Mouse (Mus musculus): ENCODE results near the gene Tns4.

The Tns4 gene

DNA sequence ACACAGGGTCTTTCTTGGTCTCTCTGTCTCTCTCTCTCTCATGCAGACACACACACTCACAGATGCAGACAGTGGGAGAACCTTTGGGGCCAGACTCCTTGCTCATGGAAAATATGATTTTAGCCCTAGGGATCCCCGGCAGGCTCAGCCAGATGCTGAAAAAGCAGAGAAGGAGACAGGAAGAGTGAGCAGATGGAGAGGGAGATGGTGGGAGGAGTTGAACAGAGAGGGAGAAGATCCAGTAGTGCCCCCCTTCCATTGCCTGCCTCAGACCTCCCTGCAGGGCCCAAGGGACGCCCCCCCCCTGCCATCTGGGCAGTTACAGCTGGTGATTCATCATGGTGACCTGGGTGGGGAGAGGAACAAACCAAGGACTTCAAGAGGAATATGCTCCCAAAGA lies 41.5 kb downstream of the Tns4 start:
- no peak for DNase-seq (ENCODE audit: low spot score in 2 of 2)

DNA sequence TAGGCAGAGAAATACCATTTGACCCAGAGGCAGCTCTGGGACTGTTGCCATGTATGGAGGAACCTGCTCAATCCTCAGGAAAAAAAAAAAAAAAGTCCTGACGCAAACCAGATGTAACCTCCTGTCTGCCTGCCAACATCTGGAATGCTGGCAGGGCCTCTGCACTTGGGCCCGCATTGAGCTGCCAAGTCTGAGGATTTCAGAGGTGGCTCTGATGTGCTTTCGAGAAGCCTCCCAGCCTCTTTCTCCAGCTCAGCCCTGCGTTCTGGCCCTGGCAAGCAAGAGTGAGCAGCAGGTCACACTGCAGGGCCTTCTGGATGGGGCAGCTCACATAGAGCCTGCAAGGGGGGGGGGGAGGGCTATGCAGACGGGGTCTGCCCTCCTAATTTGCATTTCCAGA lies 42.0 kb downstream of the Tns4 start:
- no peak for DNase-seq (ENCODE audit: low spot score in 2 of 2)

DNA sequence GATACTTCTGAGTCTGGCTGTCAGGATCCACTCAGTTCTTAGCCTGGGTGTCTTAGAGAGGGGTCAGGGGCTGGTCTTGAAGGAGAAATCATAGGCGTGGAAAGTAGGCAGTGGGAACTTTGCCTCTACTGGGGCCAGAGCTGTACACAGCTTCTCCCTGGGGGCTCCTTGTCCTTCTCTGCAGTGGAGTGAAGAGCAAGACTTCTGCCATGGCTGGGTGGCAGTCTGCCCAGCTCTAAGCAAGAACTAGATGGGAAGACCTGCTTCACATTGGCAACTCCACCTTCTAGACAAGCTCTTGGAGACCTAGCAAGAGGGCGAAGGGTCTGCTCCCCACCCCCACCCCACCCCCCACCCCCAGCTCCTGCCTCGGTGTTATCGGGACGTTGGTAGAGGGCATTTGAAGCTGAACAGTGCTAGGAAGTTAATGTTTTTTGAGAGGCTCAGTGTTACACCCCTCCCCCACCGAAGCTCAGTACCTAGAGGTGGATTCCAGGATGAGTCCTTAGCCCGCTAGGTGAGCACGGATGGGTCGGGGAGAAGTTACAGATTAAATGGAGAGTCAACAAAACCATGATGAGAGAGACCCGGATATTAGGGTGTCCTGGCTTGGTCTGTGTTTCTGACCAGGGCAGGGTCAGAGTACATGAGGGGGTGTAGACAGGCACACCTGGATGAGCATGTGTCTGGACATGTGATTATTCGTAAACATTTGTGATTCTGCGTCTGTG lies 43.8 kb downstream of the Tns4 start:
- DNase-seq (ENCODE audit: low spot score in 2 of 2) = no peak

DNA sequence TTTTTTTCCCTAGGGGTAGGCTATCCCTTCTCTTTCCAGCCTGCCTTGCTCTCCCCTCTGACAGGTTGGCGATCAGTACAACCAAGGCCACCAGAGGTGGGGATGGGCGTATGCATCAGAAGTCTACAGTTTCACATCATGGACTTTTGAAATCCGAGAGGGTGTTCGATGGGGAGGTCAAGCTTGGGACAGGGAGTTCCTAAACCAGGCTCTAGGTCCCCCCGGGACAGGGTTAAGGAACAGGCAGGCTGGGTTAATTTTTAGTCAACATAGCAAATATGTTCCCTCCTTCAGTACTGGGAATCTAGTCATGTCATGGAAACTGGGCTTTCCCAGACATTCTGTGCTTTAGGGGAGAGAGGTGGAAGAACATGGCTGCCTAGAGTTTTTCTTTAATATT lies 44.8 kb downstream of the Tns4 start:
- no peak for DNase-seq (ENCODE audit: low spot score in 2 of 2)

DNA sequence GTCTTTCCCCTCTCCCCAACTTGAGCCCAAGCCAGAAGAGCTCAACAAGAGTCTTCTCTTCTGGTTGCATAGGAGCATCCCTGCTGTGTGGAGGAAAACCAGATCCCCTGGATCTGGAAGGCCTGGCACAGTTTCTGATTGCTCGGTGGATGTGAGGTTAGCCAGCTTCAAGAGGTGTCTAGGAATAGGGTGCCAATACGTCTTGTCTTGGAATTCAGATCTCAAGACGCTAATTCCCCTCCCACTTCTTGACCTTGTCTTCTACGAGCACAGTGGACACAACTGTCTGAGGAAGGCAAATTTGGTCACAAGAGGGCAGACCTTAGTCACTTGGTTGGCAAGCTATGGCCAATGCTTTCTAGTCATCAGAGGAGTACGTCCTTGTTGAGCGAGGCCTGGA lies 45.5 kb downstream of the Tns4 start:
- no peak for DNase-seq (ENCODE audit: low spot score in 2 of 2)

DNA sequence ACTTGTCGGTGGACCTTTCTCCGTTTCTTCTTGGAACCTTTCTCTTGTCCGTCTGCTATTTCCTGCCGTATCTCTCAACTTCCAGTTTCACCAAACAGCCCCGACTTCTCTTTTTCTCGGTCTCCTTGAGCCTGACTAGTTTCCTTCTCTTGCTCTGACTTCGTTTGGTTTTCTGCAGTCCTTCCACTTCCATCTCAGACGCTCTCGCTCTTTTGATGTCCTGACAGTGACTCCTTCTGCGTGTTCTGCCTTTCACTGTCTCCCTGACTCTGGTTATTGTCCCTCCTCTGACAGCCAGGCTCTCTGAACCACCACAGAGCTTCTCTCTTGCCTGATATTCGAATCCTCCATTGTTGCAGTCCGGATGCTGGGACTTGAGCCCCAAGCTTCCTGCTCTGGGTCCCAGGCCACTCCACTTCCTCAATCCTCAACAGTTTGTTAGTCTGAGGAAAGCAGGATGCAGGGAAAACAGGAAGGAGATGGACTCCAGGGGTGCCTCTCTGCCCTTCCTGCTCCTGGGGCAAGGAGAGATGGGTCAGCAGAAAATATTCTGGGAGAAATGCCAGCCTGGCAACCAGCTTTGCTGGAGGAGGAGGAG lies 46.2 kb downstream of the Tns4 start:
- peak; percentile 12 to 32 for DNase-seq (ENCODE audit: low spot score in 2 of 2)

DNA sequence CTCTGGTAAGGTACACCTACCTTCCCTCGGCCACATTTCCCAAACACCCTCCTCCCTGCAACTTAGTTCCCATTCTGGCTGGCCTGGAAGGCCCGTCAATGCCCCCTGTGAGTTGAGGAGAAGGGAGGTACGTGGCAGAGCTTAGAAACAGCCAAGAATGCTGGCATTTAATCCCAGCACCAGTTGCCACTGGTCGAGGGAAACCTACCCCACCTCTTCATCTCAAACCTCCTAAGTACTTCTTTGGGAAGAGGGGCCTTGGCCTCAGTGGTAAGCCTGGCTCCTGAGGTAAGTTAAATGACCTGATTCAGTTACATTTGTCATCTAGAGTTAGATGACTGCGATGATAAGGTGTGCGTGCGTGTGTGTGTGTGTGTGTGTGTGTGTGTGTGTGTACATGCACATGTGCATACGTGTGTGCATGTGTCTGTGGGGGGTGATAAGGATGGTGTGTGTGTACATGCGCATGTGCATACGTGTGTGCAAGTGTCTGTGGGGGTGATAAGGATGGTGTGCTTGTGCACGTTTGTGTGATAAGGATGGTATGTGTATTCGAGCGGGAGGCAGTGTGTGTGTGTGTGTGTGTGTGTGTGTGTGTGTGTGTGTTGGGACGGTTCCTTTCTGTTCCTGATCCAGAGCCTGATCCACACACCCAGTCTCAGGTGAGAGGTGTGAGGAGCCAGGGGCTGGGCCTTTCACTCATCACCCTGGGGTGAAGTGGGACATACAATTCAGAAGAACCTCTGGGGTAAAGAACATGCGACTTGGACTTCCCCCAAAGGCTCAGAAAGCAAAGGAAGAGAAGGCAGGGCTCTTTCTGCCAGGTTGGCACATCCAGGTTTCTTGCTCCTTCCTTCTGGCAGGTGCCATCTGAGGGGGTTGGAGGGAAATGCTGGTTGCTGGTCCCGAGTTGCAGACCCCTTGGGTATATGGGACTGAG lies 47.0 kb downstream of the Tns4 start:
- DNase-seq (ENCODE audit: low spot score in 2 of 2) = no peak

DNA sequence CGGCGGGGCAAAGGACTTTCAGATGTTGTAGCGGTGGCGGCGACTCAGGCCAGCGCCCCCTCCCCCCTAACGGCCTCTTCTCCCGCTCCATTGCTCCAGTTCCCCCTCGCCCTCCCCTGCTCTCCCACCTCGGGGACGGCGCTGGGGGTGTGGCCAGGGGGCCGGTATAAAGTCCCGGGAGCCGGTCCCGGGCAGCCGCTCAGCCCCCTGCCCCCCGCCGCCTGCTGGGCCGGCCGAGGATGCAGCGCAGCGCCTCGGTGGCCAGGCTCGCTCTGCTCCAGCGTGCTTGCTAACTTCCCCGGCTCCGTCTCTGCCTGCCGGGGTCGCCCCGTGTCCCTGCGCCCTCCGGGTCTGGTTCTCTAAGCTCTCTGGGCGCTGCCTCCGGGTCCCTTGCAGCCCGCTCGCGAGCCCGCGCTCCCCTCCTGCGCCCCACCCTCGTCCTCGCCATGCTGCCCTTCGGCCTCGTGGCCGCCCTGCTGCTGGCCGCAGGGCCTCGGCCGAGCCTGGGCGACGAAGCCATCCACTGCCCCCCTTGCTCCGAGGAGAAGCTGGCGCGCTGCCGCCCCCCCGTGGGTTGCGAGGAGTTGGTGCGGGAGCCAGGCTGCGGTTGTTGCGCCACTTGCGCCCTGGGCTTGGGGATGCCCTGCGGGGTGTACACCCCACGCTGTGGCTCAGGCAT lies 47.9 kb downstream of the Tns4 start, which contains the start of gene Igfbp4:
Igfbp4 (plus strand) TSS at position 194 of the 679 bp plus-strand sequence.
- DNase-seq (ENCODE audit: low spot score in 2 of 2) = peak; percentile 27 to 29

DNA sequence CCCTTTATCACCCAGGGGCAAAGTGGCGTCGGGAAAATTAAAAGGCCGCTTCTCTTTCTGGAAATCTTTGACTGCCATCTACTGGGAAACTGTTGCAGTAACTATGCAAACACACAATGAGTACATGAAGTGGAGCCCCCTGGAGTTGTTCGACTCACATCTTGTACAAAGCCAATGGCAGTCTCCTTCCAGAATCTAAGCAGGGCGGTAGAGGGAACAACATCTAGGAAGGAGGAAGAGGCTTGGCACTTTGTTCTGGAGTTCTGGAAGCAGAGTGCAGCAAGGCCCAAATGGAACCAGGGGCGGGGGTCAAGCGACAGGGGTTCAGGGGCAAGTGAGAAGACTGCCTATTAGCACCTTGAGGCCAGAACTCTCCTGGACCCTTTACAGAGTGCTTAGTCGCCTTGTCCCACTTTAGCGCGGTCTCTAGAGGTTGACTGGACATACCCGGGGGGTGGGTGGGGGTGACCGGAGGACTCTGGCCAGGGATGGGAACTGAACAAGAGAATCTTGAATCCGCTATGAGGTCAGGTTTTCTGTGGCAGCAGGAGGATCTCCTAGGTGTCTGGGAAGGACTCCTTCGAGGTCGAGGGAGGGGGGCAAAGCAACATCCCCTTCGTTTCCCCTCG lies 48.6 kb downstream of the Tns4 start:
- DNase-seq (ENCODE audit: low spot score in 2 of 2) = no peak

DNA sequence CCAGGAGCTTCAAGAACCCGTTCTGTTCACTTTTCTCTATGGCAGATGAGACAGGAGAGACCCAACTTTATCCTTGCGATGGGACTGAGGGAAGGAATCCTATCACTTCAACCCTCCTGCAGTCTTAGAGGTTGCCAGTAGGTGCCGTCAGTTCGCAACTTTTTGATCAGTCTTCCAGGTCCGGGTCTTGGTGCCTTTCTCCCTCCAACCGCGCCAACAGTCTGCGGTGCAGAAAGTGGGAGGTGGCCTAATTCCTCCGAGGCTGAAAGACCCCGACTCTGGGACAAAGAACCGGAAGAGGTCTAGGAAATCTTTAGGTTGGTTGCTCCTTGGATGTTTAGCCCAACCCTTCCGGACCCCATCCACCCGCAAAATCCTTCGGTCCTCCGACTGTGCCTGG lies 49.3 kb downstream of the Tns4 start:
- DNase-seq (ENCODE audit: low spot score in 2 of 2) = peak; percentile 65 to 66

DNA sequence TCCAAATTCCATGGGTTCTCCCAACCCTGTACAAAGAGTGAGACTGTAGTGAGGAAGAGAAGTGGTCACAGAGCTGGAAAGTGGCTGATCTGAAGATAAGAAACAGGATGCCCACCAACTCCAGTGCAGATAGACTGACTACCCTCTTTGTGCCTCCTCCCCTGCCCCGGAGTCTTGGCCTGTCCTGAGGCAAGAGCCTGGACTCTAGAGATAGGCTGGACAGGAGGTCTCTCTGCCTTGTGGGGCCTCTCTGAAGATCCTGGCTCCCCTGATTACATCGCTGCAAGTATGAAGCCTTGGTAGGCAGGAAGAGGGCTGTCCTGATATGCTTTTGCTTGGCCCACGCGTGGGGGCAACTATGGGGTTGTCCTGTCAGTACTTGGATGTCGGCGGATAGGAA lies 52.9 kb downstream of the Tns4 start:
- no peak for DNase-seq (ENCODE audit: low spot score in 2 of 2)

DNA sequence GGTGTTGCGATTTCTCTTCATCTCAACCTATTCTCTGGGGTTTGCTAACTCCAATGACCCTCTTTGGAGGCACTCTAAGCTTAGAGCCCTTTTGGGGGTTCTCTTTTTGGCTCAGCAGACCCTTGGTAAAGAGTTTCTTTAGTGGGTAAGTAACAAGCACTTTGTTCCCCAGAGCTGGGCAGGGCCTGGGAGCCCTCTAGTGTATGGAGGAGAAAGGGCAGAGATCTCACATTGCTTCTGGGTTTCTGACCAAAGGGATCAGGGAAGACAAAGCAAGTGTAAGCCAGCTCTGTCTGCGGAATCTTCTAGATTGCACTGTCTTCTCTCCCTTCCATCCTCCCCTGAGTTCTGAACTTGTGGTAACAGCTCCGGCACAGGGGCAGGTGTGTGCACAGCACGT lies 53.8 kb downstream of the Tns4 start:
- no peak for DNase-seq (ENCODE audit: low spot score in 2 of 2)

DNA sequence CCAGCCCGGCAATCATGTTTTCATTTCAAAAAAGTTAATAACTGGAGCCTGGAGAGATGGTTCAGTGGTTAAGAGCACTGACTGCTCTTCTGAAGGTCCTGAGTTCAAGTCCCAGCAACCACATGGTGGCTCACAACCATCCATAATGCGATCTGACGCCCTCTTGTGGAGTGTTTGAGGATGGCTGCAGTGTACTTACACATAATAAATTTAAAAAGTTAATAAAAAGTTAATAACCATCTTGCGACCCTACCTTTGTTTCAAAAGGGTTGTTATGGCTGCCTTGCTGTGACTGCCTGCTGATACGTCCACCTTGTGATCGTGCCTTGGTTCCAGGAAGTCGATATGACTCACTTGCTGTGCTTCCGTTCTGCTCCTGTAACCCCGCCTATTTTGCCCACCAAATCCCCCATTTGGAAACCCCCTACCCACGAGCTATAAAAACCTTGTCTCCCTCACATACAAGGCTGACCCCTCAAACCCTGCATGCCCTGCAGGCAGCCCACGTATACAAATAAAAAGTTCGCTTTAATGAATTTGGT lies 62.1 kb downstream of the Tns4 start:
- DNase-seq (ENCODE audit: low spot score in 2 of 2) = no peak

DNA sequence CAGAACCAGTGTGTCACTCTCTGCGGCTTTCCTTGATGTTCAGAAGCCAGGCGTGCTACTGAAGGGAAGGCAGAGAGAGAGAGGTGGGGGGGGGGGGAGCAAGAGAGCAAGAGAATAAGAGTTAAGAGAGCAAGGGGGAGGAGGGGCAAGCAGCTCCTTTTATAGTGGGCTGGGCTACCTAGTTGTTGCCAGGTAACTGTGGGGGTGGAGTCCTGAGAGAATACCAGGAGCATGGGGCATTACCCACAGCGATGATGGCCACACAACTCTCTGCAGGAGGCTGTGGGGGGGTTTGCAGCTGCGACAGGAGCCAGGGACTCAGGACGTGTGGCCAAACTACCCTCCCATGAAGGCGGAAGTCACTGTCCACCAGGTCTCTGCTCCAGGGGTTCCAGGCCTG lies 63.2 kb downstream of the Tns4 start:
- DNase-seq (ENCODE audit: low spot score in 2 of 2) = no peak

DNA sequence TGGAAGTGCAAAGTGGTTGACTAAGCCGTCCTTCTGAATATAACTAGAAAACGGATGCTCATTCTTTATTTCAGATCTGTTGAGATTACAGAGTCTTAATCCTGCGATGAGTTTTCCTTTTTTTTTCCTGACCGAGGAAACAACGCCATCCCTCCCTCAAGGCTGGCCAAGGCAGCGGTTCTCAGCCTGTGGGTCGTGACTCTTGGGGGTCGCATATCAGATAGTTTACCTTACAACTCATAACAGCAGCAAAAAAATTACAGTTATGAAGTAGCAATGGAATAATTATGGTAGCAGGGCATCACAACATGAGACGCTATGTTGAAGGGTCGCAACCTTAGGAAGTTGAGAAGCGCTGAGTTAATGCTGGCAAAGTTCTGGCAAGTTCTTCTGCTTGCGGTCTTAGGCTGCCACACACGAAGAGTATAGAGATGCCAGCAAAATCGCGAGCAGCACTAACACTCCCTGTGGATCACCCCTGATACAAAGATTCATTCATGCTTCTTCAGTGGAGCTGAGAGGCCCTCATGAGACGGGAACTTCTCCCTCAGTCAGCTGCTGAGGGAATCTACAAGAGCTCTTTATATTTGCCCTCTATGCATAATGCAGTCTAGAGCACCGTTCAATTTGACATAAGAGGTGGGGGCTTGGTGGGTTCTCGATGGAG lies 64.5 kb downstream of the Tns4 start:
- DNase-seq (ENCODE audit: low spot score in 2 of 2) = no peak

DNA sequence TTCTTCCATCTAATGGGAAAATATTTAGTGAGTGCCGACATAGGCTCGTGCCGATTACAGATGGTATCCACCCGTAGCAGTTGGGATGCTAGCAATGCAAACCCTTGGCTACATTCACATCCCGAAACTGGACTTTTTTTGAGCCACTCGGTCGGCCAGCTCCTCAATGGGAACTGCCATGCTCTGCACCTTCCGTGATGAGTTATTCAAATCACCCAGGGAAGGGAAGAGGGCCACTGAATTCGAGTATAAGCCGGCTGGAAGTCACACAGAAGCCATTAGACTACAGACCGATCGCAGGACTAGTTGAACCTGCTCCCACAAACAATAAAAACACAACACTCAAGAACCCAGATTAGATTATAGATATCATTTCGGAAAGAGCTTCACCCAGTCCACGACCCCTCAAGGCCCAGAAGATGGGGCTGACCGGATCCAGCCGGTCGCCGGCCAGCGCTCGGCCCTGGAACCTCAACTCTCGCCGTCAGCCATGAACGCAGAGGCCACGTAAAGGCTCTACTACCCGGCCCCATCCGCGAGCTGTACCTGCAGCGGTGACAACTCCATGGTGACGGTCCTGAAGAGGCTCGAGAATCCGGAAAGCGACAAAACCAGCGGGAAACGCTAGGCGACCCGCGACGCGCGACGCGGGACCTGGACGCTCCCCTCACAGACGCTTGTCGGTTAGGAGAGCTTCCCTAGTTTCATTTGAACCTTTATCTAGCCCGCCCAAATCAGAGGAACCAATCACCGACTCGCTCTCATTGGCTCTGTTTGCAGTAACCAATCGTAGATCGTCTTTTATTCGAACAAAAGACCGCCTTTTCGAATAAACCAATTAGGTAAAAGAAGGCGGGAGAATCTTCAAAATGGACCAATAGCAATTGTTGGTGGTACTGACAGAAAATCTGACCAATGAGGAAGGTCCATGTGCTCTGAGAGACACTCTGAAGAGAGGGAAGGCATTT lies 65.3 kb downstream of the Tns4 start, which contains the start of gene Top2a:
Top2a (minus strand) TSS at position 690 of the 968 bp plus-strand sequence.
- peak; percentile 90 to 95 for DNase-seq (ENCODE audit: low spot score in 2 of 2)

DNA sequence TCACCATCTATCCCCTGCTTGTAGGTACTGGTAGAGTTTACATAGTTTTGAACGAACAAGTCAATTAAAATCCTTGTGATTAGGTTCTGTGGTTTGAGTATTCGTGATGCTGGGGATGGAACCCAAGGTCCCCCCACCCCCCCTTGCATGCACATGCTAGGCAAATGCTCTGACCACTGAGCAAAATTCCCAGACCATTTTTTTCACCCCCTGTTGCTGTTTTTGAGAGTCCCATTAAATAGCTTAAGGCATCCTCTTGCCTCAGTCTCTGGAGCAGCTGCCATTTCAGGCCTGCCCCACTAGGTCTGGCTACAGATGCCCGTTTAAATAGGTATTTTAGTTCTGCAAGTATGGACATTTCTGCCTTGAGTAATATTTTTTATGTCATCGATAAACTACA lies 66.0 kb downstream of the Tns4 start:
- no peak for DNase-seq (ENCODE audit: low spot score in 2 of 2)

DNA sequence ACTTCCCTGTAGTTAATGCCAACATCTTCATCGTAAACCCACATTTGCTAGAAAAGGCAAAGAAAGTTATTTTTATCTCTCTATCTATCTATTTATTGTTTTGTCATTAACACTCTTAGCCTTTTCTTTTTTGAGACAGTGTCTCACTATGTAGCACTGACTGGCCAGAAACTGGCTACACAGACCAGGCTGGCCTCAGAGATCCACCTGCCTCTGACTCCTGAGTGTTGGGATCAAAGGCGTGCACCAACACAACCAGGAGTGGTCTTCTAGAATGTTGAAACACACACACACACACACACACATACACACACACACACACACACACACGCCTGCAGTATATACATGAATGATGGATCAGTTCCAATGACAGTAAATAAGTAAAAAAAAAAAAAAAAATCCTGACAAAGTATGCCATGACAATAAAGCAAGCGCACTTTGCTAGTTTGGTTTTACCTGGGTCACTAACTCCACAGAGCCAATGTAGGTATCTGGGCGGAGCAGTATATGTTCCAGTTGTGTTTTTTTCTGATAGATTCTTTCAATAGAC lies 66.6 kb downstream of the Tns4 start:
- no peak for DNase-seq (ENCODE audit: low spot score in 2 of 2)

DNA sequence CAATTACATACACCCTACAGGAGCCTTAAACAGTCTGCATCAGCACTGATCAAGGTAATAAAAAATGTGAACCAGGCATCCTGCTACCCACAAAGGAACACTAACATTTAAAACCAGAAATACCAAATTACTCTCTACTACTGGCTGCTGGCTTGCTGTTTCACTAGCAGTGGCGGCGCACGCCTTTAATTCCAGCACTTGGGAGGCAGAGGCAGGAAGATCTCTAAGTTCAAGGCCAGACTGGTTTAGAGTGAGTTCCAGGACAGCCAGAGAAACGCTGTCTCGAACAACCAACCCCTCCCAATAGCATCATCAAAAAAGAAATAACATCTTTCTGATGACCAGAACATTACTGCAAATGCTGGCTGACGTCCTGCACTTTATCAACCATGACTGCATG lies 69.3 kb downstream of the Tns4 start:
- DNase-seq (ENCODE audit: low spot score in 2 of 2) = no peak
